Mouse (Mus musculus) lung, adult 18-20 months (tissue): ENCODE results near the gene Ccnd2.
A peak's percentile ranks its signal among the peaks of the same experiment; 100 is the strongest.

Source experiments
- DNase-seq, 2 experiments: peaks; one replicate each; pipeline ENCODE4 v3.0.0; 2022; ENCODE audit warnings: mixed read lengths in 2 of 2

The Ccnd2 gene

GRCm38 (mm10) chr6:127152106-127152951, at the start of gene Ccnd2:
Gene Ccnd2 (minus strand): TSS chr6:127152193.
- peak; percentile 80 to 83 for DNase-seq

- no peak for DNase-seq
These were observed 45.0 kb upstream of the Ccnd2 start for GRCm38 (mm10) chr6:127196985-127197384.

GRCm38 (mm10) chr6:127181296-127181695, 29.3 kb upstream of the Ccnd2 start:
- no peak for DNase-seq

GRCm38 (mm10) chr6:127179056-127179759, 27.2 kb upstream of the Ccnd2 start:
- no peak for DNase-seq

- DNase-seq: no peak
These were observed 26.0 kb upstream of the Ccnd2 start for GRCm38 (mm10) chr6:127177962-127178361.

GRCm38 (mm10) chr6:127177441-127177840, 25.4 kb upstream of the Ccnd2 start:
- no peak for DNase-seq

GRCm38 (mm10) chr6:127172461-127172860, 20.5 kb upstream of the Ccnd2 start:
- DNase-seq: no peak

- no peak for DNase-seq
These were observed 18.7 kb upstream of the Ccnd2 start for GRCm38 (mm10) chr6:127170734-127171133.

GRCm38 (mm10) chr6:127165663-127166062, 13.7 kb upstream of the Ccnd2 start:
- DNase-seq: no peak

GRCm38 (mm10) chr6:127162842-127163241, 10.8 kb upstream of the Ccnd2 start:
- peak; percentile 56 to 58 for DNase-seq

GRCm38 (mm10) chr6:127157321-127157720, 5.3 kb upstream of the Ccnd2 start:
- DNase-seq: no peak

- DNase-seq: peak; percentile 39 to 42
These were observed 3.5 kb upstream of the Ccnd2 start for GRCm38 (mm10) chr6:127155468-127155867.

GRCm38 (mm10) chr6:127154708-127155268, 2.8 kb upstream of the Ccnd2 start:
- DNase-seq: peak; percentile 71

GRCm38 (mm10) chr6:127153972-127154707, 2.1 kb upstream of the Ccnd2 start:
- no peak for DNase-seq

- peak; percentile 44 to 63 for DNase-seq
These were observed 1.4 kb upstream of the Ccnd2 start for GRCm38 (mm10) chr6:127153296-127153800.

- DNase-seq: peak; percentile 50 to 51
These were observed 358 bp downstream of the Ccnd2 start for GRCm38 (mm10) chr6:127151565-127152105.

GRCm38 (mm10) chr6:127150663-127151564, 1.1 kb downstream of the Ccnd2 start:
- peak; percentile 83 to 88 for DNase-seq

- DNase-seq: peak in 1 of 2 experiments; percentile 16
These were observed 1.9 kb downstream of the Ccnd2 start for GRCm38 (mm10) chr6:127149944-127150662.

GRCm38 (mm10) chr6:127149303-127149943, 2.6 kb downstream of the Ccnd2 start:
- peak; percentile 38 to 48 for DNase-seq
